Mouse (Mus musculus) liver, embryonic 14.5 days (tissue): ENCODE measurements around the gene Rpl31.

Experiments
- CTCF ChIP-seq: IDR thresholded peaks from 2 replicates; pipeline ENCODE4 v1.5.1; 2016; ENCODE audit warnings: antibody characterized with exemption, low read depth, control low read depth
- EP300 ChIP-seq: IDR thresholded peaks from 2 replicates; pipeline ENCODE4 v1.6.1; 2016; ENCODE audit warnings: antibody characterized with exemption, low read depth

GRCm38 (mm10) chr1:39372220-39372843 is 4.7 kb downstream of the Rpl31 start:
- no peak for TF ChIP-seq EP300
- no peak for TF ChIP-seq CTCF
